Mouse (Mus musculus): ENCODE data around the gene Cd99l2. TPM values are rescaled to one million over a fixed set of nuclear protein-coding genes. Genes with fewer than 3 reads are reported as not detected.

The Cd99l2 gene
- total RNA-seq, 4 experiments from 2014 or later = 98.3 to 127 (median 119) TPM

Small RNAs within 50 kb of the gene (microRNA-seq; reads per million reads assigned to microRNA genes)
- 0 reads per million in 2 experiments for gene Gm23945

Other genes with a start within 250 kb of the Cd99l2 start
- gene Mtmr1, start 128.1 kb downstream of the Cd99l2 start, total RNA-seq (2022) = 10 to 100 TPM; 33.3 to 38.2 (median 35.3) TPM
- gene Hmgb3, start 63.1 kb upstream of the Cd99l2 start, total RNA-seq (2022) = 100 to 1,000 TPM; 168 to 275 (median 198) TPM
- not detected for gene Gpr50, start 170.8 kb upstream of the Cd99l2 start, total RNA-seq (2022)

Measured in adrenal gland, adult 8-10 months (tissue).